Mouse (Mus musculus): ENCODE measurements around the gene Ferd3l.

Gene Ferd3l

DNA sequence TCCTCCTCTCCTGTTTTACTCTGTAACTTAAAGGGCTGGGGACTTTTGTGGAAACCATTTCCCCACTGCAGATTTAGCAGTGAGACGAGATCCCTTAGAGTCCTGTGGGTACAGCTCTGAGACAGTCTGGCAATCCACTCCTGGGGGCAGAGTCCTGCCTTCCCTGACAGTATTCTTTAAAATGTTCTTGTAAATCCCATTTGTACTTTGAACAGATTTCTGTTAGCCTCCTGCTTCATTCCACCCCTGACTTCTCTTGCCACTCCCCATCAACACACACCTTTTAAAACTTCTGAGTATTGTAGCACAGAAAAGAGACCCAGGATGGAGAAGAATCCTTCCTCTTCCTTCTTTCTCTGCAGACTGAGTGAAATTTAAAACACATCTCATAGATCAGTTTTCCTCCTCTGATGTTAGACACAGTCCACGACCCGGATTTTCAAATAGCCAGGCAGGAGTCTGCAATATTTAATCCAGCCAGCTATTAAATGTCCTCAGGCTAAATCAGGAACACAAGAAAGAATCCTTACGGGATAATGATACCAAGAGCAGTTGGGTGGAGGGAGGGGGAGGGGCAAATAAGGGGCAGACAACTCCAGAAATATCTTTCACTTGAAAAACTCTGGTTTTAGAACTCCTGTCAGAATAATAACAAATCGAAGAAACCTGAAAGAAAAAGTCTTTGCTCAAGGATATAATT is 37.6 kb downstream of the Ferd3l start:
- DNase-seq, result no peak

DNA sequence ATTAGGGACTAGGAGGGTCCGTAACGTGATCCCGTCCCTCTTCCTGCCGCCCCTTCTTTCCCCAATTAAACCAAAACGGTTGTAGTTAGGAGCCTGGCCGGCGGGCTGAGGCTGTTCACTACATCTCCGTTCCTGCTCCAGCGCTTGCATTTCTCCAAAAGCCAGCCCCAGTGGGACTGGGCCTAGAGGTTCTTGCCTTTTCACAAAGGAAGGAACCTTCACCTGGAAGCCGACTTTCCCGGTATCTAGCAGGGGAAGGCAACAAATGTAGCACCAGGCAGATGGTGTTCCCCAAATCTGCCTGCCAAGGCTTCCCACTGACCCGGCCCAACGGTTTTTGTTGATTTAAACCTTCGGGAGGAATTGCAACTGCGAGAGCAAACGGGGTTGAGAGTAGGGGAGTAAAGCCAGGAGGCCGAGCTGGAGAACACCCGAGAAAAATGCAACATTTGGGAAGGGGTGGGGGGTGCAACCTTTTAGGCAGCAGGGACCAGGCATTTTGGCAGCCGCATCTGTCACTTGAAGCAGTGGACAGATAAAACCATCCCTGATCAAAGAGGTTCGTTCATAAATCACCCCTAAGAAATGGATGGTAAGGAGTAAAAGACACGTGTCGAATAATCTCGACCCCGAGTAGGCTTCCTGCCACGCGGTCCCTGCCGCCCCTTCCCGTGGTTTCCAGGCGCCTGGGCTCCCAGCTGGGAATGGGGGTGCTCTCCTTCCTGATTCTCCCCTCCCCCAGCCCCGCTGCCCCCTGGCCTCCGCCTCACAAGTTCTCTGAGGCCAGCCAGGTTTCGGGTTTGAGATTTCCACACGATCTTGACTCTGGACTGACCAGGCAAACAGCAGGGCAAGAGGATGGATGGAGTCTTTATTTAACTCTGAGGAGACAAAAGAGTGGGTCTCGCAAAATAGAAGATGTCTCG is 38.5 kb downstream of the Ferd3l start:
- DNase-seq, result no peak

DNA sequence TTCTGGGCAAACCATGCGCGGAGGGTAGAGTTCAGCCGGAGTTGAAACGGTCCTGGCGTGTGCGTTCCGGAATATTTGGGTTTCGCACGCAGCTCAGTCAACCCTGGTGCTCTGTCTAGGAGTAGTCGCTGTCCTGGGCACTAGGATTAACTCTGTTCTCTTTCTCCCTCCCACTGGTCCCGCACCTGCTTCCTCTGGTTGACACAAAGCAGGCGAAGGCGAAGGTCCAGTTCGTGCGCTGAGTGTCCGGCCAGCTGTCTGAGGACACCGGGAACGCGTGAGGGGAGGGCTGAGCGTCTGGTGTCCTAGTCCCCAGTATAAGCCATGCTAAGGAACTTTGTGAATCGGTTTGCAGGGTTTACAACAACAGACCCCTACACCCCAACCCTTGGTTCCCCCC is 39.3 kb downstream of the Ferd3l start:
- no peak for DNase-seq

DNA sequence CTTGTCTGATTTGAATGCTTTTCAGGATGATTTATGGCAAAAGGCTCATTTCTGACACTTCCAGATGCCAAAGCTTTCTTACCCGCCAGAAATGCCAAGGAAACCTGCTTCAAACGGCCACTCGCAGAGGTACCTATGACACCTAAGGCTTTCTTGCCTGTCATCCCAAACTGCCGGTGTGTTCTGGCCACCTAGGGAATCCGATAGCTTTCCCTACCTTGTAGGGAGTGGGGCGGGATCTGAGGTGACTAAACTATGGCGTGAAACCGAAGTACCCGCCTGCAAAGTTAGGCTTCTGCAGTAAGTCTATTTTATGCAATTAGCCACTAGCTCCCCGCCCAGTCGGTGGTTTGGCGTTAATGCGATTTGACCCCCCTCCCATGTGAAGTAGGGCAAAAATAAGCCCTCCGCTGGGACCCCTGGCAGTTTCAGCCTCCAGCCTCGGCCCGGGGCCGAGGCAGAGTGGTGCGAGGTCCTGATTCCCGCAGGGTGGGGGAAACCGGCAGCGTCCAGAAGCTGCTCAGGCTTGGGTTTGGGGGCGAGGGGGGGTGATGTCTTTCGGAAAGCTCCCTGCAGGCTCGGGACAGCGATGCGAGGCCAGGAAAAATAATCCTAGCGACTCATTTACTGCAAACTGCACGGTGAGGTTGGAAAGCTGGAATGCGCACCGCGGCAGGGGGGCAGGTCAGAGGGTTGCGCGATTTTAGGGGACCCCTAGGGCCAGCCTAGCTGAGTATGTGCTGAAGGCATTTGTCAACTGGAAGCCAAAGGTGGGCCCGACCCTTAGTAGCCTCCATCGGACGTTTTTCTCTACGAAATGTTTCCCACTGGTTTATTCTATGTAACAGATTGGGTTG is 40.0 kb downstream of the Ferd3l start:
- DNase-seq, result no peak

DNA sequence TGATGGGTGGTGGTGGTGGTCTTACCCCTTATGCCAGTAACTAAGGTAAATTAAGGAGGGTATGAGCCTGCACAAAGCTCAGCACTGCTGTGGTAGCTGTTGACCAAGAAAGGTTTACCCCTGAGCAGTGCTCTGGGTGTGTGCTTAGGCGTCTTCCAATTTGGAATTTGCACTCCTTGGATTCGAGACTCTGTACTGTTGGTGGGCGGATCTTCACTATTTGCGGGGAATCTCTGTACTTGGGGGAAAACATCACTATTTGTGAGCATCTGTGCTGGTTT is 40.6 kb downstream of the Ferd3l start:
- DNase-seq, result no peak

Measured in thymus, postnatal 14 days (tissue).